Mouse (Mus musculus) MEL (cell line): ENCODE results near the gene Klhl26. TPM values are rescaled to one million over a fixed set of nuclear protein-coding genes. Genes with fewer than 3 reads are reported as not detected.

Experiments used
- DNase-seq: peaks from one replicate; pipeline ENCODE4 v3.0.0; 2011; ENCODE audit warnings: low read depth, low spot score
- H3K27ac ChIP-seq: 2 replicates; pipeline ENCODE4 v1.5.1; 2012; ENCODE audit warnings: low read depth, mild to moderate bottlenecking, control low read depth, low read length, moderate library complexity; ENCODE audit not compliant: control insufficient read depth
- H3K27me3 ChIP-seq, 2 experiments: fragments of 150-350 bp in 1 of 2; sonication (generic) in 1 of 2; 2 replicates each; pipeline ENCODE4 v1.6.1; 2012; ENCODE audit warnings: low read length in 2 of 2, mild to moderate bottlenecking in 2 of 2, improper control_type of control experiment in 1 of 2, moderate library complexity in 1 of 2; ENCODE audit not compliant: insufficient read depth in 2 of 2, control insufficient read depth in 1 of 2
- H3K36me3 ChIP-seq, 2 experiments: 2 replicates each; pipeline ENCODE4 v1.6.1; 2012 to 2014; ENCODE audit warnings: low read length in 2 of 2, improper control_type of control experiment in 1 of 2, inconsistent platforms in 1 of 2, mild to moderate bottlenecking in 1 of 2; ENCODE audit not compliant: insufficient read depth in 2 of 2, control insufficient read depth in 1 of 2
- H3K4me1 ChIP-seq, 2 experiments: fragments of 150-350 bp in 1 of 2; sonication (generic) in 1 of 2; 2 replicates each; pipeline ENCODE4 v1.6.1; 2012; ENCODE audit warnings: low read length in 2 of 2, improper control_type of control experiment in 1 of 2, mild to moderate bottlenecking in 1 of 2; ENCODE audit not compliant: insufficient read depth in 2 of 2, control insufficient read depth in 1 of 2
- H3K4me3 ChIP-seq, 2 experiments: fragments of 150-350 bp in 1 of 2; sonication (generic) in 1 of 2; 2 replicates each; pipeline ENCODE4 v1.5.1; 2012; ENCODE audit warnings: low read depth in 2 of 2, low read length in 2 of 2, mild to moderate bottlenecking in 2 of 2, moderate library complexity in 2 of 2, control low read depth in 1 of 2, improper control_type of control experiment in 1 of 2; ENCODE audit not compliant: control insufficient read depth in 1 of 2, insufficient read depth in 1 of 2
- H3K79me2 ChIP-seq: 2 replicates; pipeline ENCODE4 v1.6.1; 2012; ENCODE audit warnings: mild to moderate bottlenecking, low read length, moderate library complexity; ENCODE audit not compliant: control insufficient read depth, poor library complexity, insufficient read depth
- H3K9ac ChIP-seq: 2 replicates; pipeline ENCODE4 v1.6.1; 2012; ENCODE audit warnings: low read depth, mild to moderate bottlenecking, control low read depth, low read length, moderate library complexity; ENCODE audit not compliant: control insufficient read depth, poor library complexity, severe bottlenecking
- H3K9me3 ChIP-seq: fragments of 150-350 bp; sonication (generic); replicated peaks from 2 replicates; pipeline ENCODE4 v1.6.1; 2012; ENCODE audit warnings: mild to moderate bottlenecking, low read length, improper control_type of control experiment, moderate library complexity; ENCODE audit not compliant: insufficient read depth
- BHLHE40 ChIP-seq: IDR thresholded peaks from 2 replicates; pipeline ENCODE4 v1.6.1; 2012; ENCODE audit warnings: low read depth, mild to moderate bottlenecking, inconsistent platforms, low read length, improper control_type of control experiment, borderline replicate concordance
- CHD2 ChIP-seq: IDR thresholded peaks from 2 replicates; pipeline ENCODE4 v1.6.1; 2011; ENCODE audit warnings: low read length, improper control_type of control experiment
- CTCF ChIP-seq, 3 experiments: IDR thresholded peaks in 2 of 3; conservative IDR thresholded peaks in 1 of 3; 2 replicates each; pipeline ENCODE4 v1.5.1; 2011 to 2012; ENCODE audit warnings: low read length in 3 of 3, low read depth in 2 of 3, mild to moderate bottlenecking in 2 of 3, improper control_type of control experiment in 1 of 3, inconsistent platforms in 1 of 3, mixed read lengths in 1 of 3, moderate library complexity in 1 of 3; ENCODE audit not compliant: control insufficient read depth in 1 of 3, insufficient read depth in 1 of 3, poor library complexity in 1 of 3, severe bottlenecking in 1 of 3
- ELF1 ChIP-seq: IDR thresholded peaks from 2 replicates; pipeline ENCODE4 v1.6.1; 2014; ENCODE audit warnings: low read depth, mild to moderate bottlenecking, inconsistent platforms, low read length, improper control_type of control experiment, moderate library complexity
- EP300 ChIP-seq, 2 experiments: IDR thresholded peaks; 2 replicates each; pipeline ENCODE4 v1.6.1; 2011; ENCODE audit warnings: improper control_type of control experiment in 2 of 2, low read length in 2 of 2, low read depth in 1 of 2, mild to moderate bottlenecking in 1 of 2
- GABPA ChIP-seq: IDR thresholded peaks from 2 replicates; pipeline ENCODE4 v1.6.1; 2012; ENCODE audit warnings: low read depth, mild to moderate bottlenecking, inconsistent platforms, low read length, improper control_type of control experiment, moderate library complexity
- GATA1 ChIP-seq: IDR thresholded peaks from 2 replicates; pipeline ENCODE4 v1.6.1; 2011; ENCODE audit warnings: low read depth, low read length, improper control_type of control experiment
- HCFC1 ChIP-seq: IDR thresholded peaks from 2 replicates; pipeline ENCODE4 v1.6.1; 2012; ENCODE audit warnings: low read depth, mild to moderate bottlenecking, inconsistent platforms, low read length, improper control_type of control experiment, moderate library complexity
- JUND ChIP-seq: IDR thresholded peaks from 2 replicates; pipeline ENCODE4 v1.6.1; 2011; ENCODE audit warnings: low read depth, mild to moderate bottlenecking, improper control_type of control experiment, low read length
- KAT2A ChIP-seq: conservative IDR thresholded peaks from 2 replicates; pipeline ENCODE4 v1.6.1; 2012; ENCODE audit warnings: low read depth, low read length, improper control_type of control experiment, inconsistent platforms
- MXI1 ChIP-seq: IDR thresholded peaks from 2 replicates; pipeline ENCODE4 v1.6.1; 2011; ENCODE audit warnings: mild to moderate bottlenecking, low read depth, low read length, improper control_type of control experiment
- MYB ChIP-seq: IDR thresholded peaks from 2 replicates; pipeline ENCODE4 v1.6.1; 2011; ENCODE audit warnings: mild to moderate bottlenecking, low read depth, low read length, improper control_type of control experiment
- MYC ChIP-seq: IDR thresholded peaks from 2 replicates; pipeline ENCODE4 v1.6.1; 2011; ENCODE audit warnings: low read depth, mild to moderate bottlenecking, low read length, improper control_type of control experiment, moderate library complexity
- NRF1 ChIP-seq: IDR thresholded peaks from 2 replicates; pipeline ENCODE4 v1.6.1; 2014; ENCODE audit warnings: low read depth, mild to moderate bottlenecking, inconsistent platforms, low read length, improper control_type of control experiment, moderate library complexity; ENCODE audit not compliant: poor library complexity, insufficient read depth, severe bottlenecking
- POLR2A ChIP-seq, 2 experiments: IDR thresholded peaks; 2 replicates each; pipeline ENCODE4 v1.6.1; 2011 to 2012; ENCODE audit warnings: low read length in 2 of 2, mild to moderate bottlenecking in 2 of 2, control low read depth in 1 of 2, improper control_type of control experiment in 1 of 2, low read depth in 1 of 2, moderate library complexity in 1 of 2; ENCODE audit not compliant: control insufficient read depth in 1 of 2, insufficient read depth in 1 of 2, poor library complexity in 1 of 2
- RAD21 ChIP-seq: IDR thresholded peaks from 2 replicates; pipeline ENCODE4 v1.6.1; 2011; ENCODE audit warnings: mild to moderate bottlenecking, low read depth, low read length, improper control_type of control experiment
- SIN3A ChIP-seq: IDR thresholded peaks from 2 replicates; pipeline ENCODE4 v1.6.1; 2012; ENCODE audit warnings: low read length, improper control_type of control experiment, inconsistent platforms
- SMC3 ChIP-seq: IDR thresholded peaks from 2 replicates; pipeline ENCODE4 v1.6.1; 2011; ENCODE audit warnings: low read depth, low read length, improper control_type of control experiment
- TAL1 ChIP-seq: IDR thresholded peaks from 2 replicates; pipeline ENCODE4 v1.6.1; 2012; ENCODE audit warnings: mild to moderate bottlenecking, inconsistent platforms, low read length, moderate library complexity, mixed read lengths
- TBP ChIP-seq: IDR thresholded peaks from 2 replicates; pipeline ENCODE4 v1.8.0; 2011; ENCODE audit warnings: low read depth, low read length, improper control_type of control experiment
- TCF12 ChIP-seq: IDR thresholded peaks from 2 replicates; pipeline ENCODE4 v1.6.1; 2014; ENCODE audit warnings: low read depth, mild to moderate bottlenecking, inconsistent platforms, low read length, improper control_type of control experiment, moderate library complexity
- USF1 ChIP-seq: IDR thresholded peaks from 2 replicates; pipeline ENCODE4 v1.6.1; 2014; ENCODE audit warnings: low read depth, mild to moderate bottlenecking, inconsistent platforms, low read length, improper control_type of control experiment, moderate library complexity
- ZC3H11A ChIP-seq: IDR thresholded peaks from 2 replicates; pipeline ENCODE4 v1.6.1; 2012; ENCODE audit warnings: low read depth, mild to moderate bottlenecking, inconsistent platforms, low read length, improper control_type of control experiment
- ZKSCAN1 ChIP-seq: IDR thresholded peaks from 2 replicates; pipeline ENCODE4 v1.6.1; 2012; ENCODE audit warnings: low read depth, mild to moderate bottlenecking, inconsistent platforms, low read length, improper control_type of control experiment, moderate library complexity
- ZNF384 ChIP-seq: IDR thresholded peaks from 2 replicates; pipeline ENCODE4 v1.6.1; 2012; ENCODE audit warnings: low read depth, mild to moderate bottlenecking, inconsistent platforms, low read length, improper control_type of control experiment
- polyA plus RNA-seq, 2 experiments: library from polyadenylated mRNA; stranded (reverse) in 1 of 2; unstranded in 1 of 2; fragments of >175 nt in 1 of 2; fragments of >200 nt in 1 of 2; gene quantifications; 2 replicates each; pipeline versions ENCODE4 v1.2.1 to v1.2.4; 2012; ENCODE audit warnings: low replicate concordance in 2 of 2, low read depth in 1 of 2; ENCODE audit not compliant: insufficient read length in 2 of 2, insufficient read depth in 1 of 2, missing spikeins in 1 of 2
- total RNA-seq: library from RNA; depleted of rRNA; stranded (reverse); fragments of 300-350 nt; gene quantifications from 2 replicates; pipeline ENCODE4 v1.2.3, GENCODE M21; 2012

The Klhl26 gene
- total and polyA plus RNA-seq, 3 experiments, result 8.0 to 11.4 TPM; not detected in 1

DNA sequence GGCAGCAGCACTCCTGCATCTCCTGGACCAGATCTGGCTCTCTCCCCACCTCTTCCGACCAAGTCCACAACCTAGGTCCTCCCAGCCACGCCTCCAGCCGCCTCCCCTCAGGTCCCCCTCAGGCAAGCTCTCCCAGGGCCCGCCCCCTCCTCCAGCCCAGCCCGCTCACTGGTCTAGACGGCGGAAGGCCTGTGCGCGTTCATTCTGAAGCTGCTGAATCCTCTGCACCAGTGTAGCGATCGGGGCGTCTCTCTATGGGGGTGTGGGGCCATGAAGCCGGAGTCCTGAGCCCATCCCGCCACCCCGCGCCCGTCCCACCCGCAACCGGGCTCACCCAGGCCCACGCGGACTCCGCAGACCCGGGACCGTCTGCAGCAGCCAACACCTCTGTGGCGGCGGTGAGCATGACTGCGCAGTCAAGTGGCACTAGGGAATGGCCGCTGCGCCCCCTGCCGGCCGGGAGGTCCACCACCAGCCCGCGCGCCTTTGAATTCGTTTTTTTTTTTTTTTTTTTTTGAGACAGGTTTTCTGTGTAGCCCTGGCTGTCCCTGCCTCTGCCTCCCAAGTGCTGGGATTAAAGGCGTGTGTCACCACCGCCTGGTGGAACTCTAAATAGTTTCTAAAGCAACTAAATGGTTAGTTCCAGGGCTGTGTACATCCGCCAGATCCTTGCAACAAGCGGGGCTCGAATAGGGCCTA is 29.7 kb upstream of the Klhl26 start, which contains the start of gene Rex1bd:
Rex1bd (minus strand) TSS at position 425 of the 699 bp plus-strand sequence.
- Histone ChIP-seq H3K79me2 (peaks cover 42% of the 10 kb centered on the region), H3K36me3 (peaks cover 5 to 17% of the 10 kb centered on the region in 2 experiments; a peak in 3 of 4 replicates), H3K27me3 (no peaks in the 10 kb centered on the region), H3K9me3 (no peaks in the 10 kb centered on the region), H3K27ac (peak within 1 kb of the TSS; percentile 48), H3K4me1 (peaks cover 0 to 34% of the 10 kb centered on the region in 2 experiments; a peak in 2 of 4 replicates), H3K9ac (peak within 1 kb of the TSS; percentile 90), H3K4me3 (peak within 1 kb of the TSS; percentile 80 to 88)
- DNase-seq, result peak; percentile 98
- peak; percentile 42 for TF ChIP-seq RAD21
- peak; percentile 48 for TF ChIP-seq TCF12
- peak; percentile 87 for TF ChIP-seq MXI1
- TF ChIP-seq EP300 (IDR thresholded peaks at IDR 0.05; ENCODE audit: low read depth in 1 of 2, low read length in 2 of 2), result peak in 1 of 2 experiments; percentile 38; a peak in 2 of 4 replicates
- peak; percentile 52 to 76; a peak in 3 of 4 replicates for TF ChIP-seq POLR2A (IDR thresholded peaks at IDR 0.05; ENCODE audit: control insufficient read depth in 1 of 2, insufficient read depth in 1 of 2, low read depth in 1 of 2, low read length in 2 of 2, poor library complexity in 1 of 2)
- TF ChIP-seq GABPA, result peak; percentile 51; the same call in 1 of the 2 replicates
- peak; percentile 82 for TF ChIP-seq HCFC1
- no peak for TF ChIP-seq GATA1
- peak; percentile 34 to 93 (median 79); a peak in 5 of 6 replicates for TF ChIP-seq CTCF (IDR thresholded peaks at IDR 0.05 in 2 of 3, conservative IDR thresholded peaks at IDR 0.05 in 1 of 3; ENCODE audit: control insufficient read depth in 1 of 3, insufficient read depth in 1 of 3, low read depth in 2 of 3, low read length in 3 of 3, poor library complexity in 1 of 3, severe bottlenecking in 1 of 3)
- no peak for TF ChIP-seq NRF1
- TF ChIP-seq TBP, result peak; percentile 55; the same call in 1 of the 2 replicates
- TF ChIP-seq ZC3H11A, result 0 out of 2 replicates have a peak, but pooled peaks have one; percentile 16
- 0 out of 2 replicates have a peak, but pooled peaks have one; percentile 19 for TF ChIP-seq JUND
- TF ChIP-seq MYC, result peak; percentile 51
- TF ChIP-seq USF1, result 0 out of 2 replicates have a peak, but pooled peaks have one; percentile 13
- TF ChIP-seq KAT2A, result peak; percentile 54; the same call in 1 of the 2 replicates
- 0 out of 2 replicates have a peak, but pooled peaks have one; percentile 17 for TF ChIP-seq MYB
- no peak for TF ChIP-seq CHD2
- TF ChIP-seq SMC3, result peak; percentile 59
- no peak for TF ChIP-seq TAL1
- peak; percentile 56; the same call in 1 of the 2 replicates for TF ChIP-seq ZKSCAN1
- TF ChIP-seq ZNF384, result peak; percentile 99
- no peak for TF ChIP-seq ELF1
- peak; percentile 78 for TF ChIP-seq SIN3A
- TF ChIP-seq BHLHE40, result no peak
